Mouse (Mus musculus) neural tube, embryonic 14.5 days (tissue): ENCODE data around the gene Col4a3. TPM values are rescaled to one million over a fixed set of nuclear protein-coding genes. Genes with fewer than 3 reads are reported as not detected.

Experiments
- ATAC-seq: fragments of 200-750 bp; cut with Nextera tagmentation; 2 replicates; pipeline ENCODE4 v1.8.0; 2017; ENCODE audit warnings: low read depth, mild to moderate bottlenecking, moderate TSS enrichment, moderate library complexity
- H3K27ac ChIP-seq: fragments of 300-500 bp; sonication (generic); 2 replicates; pipeline ENCODE4 v1.5.1; 2014; ENCODE audit warnings: low read depth, mild to moderate bottlenecking, control low read depth, low read length, moderate library complexity, mixed read lengths
- H3K27me3 ChIP-seq: fragments of 300-500 bp; sonication (generic); 2 replicates; pipeline ENCODE4 v1.6.1; 2014; ENCODE audit warnings: low read length; ENCODE audit not compliant: control insufficient read depth, insufficient read depth
- H3K36me3 ChIP-seq: fragments of 300-500 bp; sonication (generic); 2 replicates; pipeline ENCODE4 v1.6.1; 2014; ENCODE audit warnings: low read length, mixed read lengths; ENCODE audit not compliant: control insufficient read depth, insufficient read depth
- H3K4me1 ChIP-seq: fragments of 300-500 bp; sonication (generic); 2 replicates; pipeline ENCODE4 v1.6.1; 2014; ENCODE audit warnings: low read length; ENCODE audit not compliant: control insufficient read depth, insufficient read depth
- H3K4me2 ChIP-seq: fragments of 300-500 bp; sonication (generic); 2 replicates; pipeline ENCODE4 v1.6.1; 2014; ENCODE audit warnings: mild to moderate bottlenecking, low read depth, low read length, control low read depth
- H3K4me3 ChIP-seq: fragments of 300-500 bp; sonication (generic); 2 replicates; pipeline ENCODE4 v1.5.1; 2014; ENCODE audit warnings: low read depth, low read length, control low read depth, mixed read lengths
- H3K9ac ChIP-seq: fragments of 300-500 bp; sonication (generic); replicated peaks from 2 replicates; pipeline ENCODE4 v1.6.1; 2014; ENCODE audit warnings: low read depth, mild to moderate bottlenecking, control low read depth, low read length, mixed read lengths
- H3K9me3 ChIP-seq: fragments of 300-500 bp; sonication (generic); 2 replicates; pipeline ENCODE4 v1.6.1; 2016; ENCODE audit warnings: low read length; ENCODE audit not compliant: control insufficient read depth
- WGBS: fragments of 180-500 bp; shearing (Covaris S2); extraction: QIAGEN DNeasy Blood & Tissue Kit; methylation state at CpG from one replicate; pipeline ENCODE4 v1.1.7; 2014; 5-methylcytosine and 5-hydroxymethylcytosine counted together
- polyA plus RNA-seq: library from polyadenylated mRNA; unstranded; fragments of >200 nt; fragmentation: Nextera tagmentation; extraction: Ambion mirVana; gene quantifications from 2 replicates; pipeline ENCODE4 v1.2.1, GENCODE M21; 2014

The Col4a3 gene
- polyA plus RNA-seq, 1 experiment from 2014 or later: 0.09 TPM

DNA sequence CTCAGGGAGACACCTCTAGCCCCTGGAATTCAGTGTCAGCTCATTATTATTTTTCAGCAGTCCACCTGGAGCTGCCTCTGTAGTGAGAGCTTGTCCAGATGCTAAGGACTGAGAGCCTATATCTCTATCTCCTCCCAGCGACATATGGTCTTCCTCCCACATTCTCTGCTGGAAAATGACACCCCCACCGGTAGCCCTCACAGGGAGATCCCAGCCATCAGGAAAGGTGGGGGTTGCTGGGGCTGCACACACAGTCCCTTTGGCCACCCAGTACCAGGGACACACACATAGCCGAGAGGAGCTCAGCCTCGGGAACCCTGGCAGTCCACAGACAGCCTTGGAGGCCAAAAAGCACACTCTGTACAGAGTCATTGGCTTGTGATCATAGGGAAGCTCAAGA is 26.5 kb upstream of the Col4a3 start:
- H3K9ac ChIP-seq: no peak overlapping the region

DNA sequence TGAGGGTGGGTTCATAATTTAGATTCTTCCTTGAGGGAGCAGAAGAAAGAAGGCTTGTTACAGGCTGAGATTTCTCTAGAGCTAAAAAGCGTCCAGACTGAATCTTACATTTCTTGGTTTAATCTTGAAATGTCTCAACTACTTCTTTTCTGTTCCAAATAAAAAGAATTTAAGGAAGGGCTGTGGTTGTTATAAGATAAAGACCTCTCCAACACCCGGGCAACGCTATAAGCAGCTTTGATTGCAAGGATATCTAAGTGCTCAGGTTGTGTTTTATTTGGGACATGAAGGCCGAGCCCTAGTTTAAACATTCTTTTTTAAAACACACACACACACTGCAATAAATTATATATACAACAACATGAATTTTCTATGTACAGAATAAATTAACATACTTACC is 17.3 kb upstream of the Col4a3 start:
- H3K27me3 ChIP-seq: no peaks in the 10 kb centered on the region
- H3K36me3 ChIP-seq: no peaks in the 10 kb centered on the region
- H3K4me1 ChIP-seq: no peaks in the 10 kb centered on the region
- H3K27ac ChIP-seq: no peak overlapping the region
- no peak overlapping the region for H3K4me2 ChIP-seq
- no peak overlapping the region for H3K9ac ChIP-seq
- WGBS: 93% methylated on average over 4 of the region's 4 CpGs
- no peak for ATAC-seq
- no peak overlapping the region for H3K4me3 ChIP-seq
- H3K9me3 ChIP-seq: no peaks in the 10 kb centered on the region

More for the DNA sequence above, 26.5 kb upstream of the Col4a3 start:
- Histone ChIP-seq H3K27ac (no peak overlapping the region), H3K4me3 (no peak overlapping the region), H3K27me3 (no peaks in the 10 kb centered on the region), H3K9me3 (no peaks in the 10 kb centered on the region), H3K36me3 (no peaks in the 10 kb centered on the region), H3K4me1 (no peaks in the 10 kb centered on the region), H3K4me2 (no peak overlapping the region)
- 77% methylated on average over 4 of the region's 4 CpGs for WGBS
- no peak for ATAC-seq

DNA sequence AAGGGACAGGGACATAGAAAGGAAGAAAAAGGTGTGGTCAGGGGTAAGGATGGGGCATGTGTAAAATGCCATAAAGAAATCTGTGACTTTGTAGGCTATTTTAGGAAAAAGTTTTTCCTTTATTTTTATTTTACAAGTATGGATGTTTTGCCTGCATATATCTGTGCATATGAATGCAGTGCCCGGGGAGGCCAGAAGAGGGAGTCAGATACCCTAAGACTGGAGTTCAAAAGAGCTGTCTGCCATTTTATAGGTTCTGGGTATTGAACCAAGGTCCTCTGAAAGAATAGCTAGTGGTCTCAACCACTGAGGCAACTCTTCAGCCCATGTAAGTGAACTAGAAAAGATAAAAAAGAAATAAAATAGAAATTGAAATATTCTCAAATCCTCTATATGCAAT is 15.0 kb upstream of the Col4a3 start:
- Histone ChIP-seq H3K27ac (no peak overlapping the region), H3K4me1 (no peaks in the 10 kb centered on the region), H3K27me3 (no peaks in the 10 kb centered on the region), H3K4me3 (no peak overlapping the region), H3K9ac (no peak overlapping the region), H3K36me3 (no peaks in the 10 kb centered on the region), H3K4me2 (no peak overlapping the region), H3K9me3 (no peaks in the 10 kb centered on the region)
- ATAC-seq: no peak
- WGBS: 79% methylated on average over 1 of the region's 1 CpGs

DNA sequence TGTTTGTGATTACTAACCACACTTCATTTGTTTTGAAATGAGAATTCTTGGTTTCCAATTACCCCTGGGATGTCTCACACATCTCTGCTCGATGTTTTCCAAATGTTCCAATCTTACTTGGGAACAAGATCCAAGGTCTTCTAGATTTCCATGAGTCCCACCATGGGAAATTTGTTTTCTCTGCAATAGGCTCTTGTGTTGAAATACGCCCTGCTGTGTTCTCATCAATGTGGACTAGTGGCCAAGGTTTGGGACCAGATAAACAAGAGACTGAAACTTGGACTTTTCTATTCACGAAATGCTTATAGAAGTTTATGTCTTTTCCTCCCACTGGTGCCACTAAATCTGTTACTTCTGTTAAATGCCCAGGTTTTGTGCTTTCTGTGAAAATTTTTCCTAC is 11.0 kb upstream of the Col4a3 start:
- H3K36me3 ChIP-seq: no peaks in the 10 kb centered on the region
- H3K27me3 ChIP-seq: no peaks in the 10 kb centered on the region
- no peak overlapping the region for H3K4me2 ChIP-seq
- no peak for ATAC-seq
- no peak overlapping the region for H3K27ac ChIP-seq
- no peak overlapping the region for H3K4me3 ChIP-seq
- whole genome bisulfite sequencing: 91% methylated on average over 3 of the region's 3 CpGs
- no peak overlapping the region for H3K9ac ChIP-seq
- no peaks in the 10 kb centered on the region for H3K9me3 ChIP-seq
- H3K4me1 ChIP-seq: no peaks in the 10 kb centered on the region

DNA sequence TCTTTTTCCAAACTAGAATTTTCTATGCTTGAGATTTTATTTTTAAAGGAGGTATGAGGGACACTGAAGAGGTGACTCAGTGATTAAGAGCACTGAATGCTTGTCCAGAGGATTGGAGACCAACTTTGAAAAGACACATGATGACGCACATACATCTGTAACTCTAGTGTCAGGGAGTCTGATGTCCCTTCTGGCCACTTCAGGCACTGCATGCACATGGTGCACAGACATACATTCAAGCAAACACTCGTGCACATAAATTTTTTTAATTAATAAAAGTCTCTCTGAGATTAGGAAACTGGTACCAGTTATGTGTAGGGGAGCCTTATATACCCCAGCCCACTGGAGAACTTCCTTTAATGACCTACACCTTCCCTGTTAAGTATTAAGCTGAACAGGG is 10.5 kb upstream of the Col4a3 start:
- no peak overlapping the region for H3K4me2 ChIP-seq
- H3K4me3 ChIP-seq: no peak overlapping the region
- H3K36me3 ChIP-seq: no peaks in the 10 kb centered on the region
- H3K27ac ChIP-seq: no peak overlapping the region
- H3K4me1 ChIP-seq: no peaks in the 10 kb centered on the region
- no peak overlapping the region for H3K9ac ChIP-seq
- WGBS: 80% methylated on average over 2 of the region's 2 CpGs
- no peaks in the 10 kb centered on the region for H3K9me3 ChIP-seq
- H3K27me3 ChIP-seq: no peaks in the 10 kb centered on the region
- no peak for ATAC-seq

DNA sequence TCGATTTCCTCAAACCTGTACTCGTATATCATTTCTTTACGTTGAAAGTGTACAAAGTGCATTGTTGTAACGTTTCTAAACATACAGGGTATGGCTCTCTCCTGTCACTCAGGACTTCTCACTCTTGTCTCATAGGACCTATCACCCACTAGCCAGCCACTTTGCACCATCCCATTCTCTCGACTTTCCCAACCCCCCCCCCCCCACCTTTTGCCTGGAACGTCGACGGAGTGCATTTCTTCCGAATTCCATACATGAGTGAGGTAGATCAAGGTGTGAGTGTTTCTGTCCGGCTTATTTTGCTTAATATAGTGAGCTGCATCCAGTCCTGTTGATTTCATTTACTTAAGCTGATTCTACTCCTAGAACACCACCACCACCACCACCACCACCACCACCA is 9.4 kb upstream of the Col4a3 start:
- no peaks in the 10 kb centered on the region for H3K36me3 ChIP-seq
- no peak for ATAC-seq
- no peak overlapping the region for H3K4me3 ChIP-seq
- no peaks in the 10 kb centered on the region for H3K4me1 ChIP-seq
- no peak overlapping the region for H3K27ac ChIP-seq
- H3K9me3 ChIP-seq: no peaks in the 10 kb centered on the region
- no peaks in the 10 kb centered on the region for H3K27me3 ChIP-seq
- H3K9ac ChIP-seq: no peak overlapping the region
- 93% methylated on average over 10 of the region's 10 CpGs for WGBS
- H3K4me2 ChIP-seq: no peak overlapping the region

- Histone ChIP-seq H3K36me3 (no peaks in the 10 kb centered on the region), H3K27ac (no peak overlapping the region), H3K4me1 (no peaks in the 10 kb centered on the region), H3K9me3 (no peaks in the 10 kb centered on the region), H3K9ac (no peak overlapping the region), H3K27me3 (no peaks in the 10 kb centered on the region), H3K4me3 (no peak overlapping the region), H3K4me2 (no peak overlapping the region)
- no peak for ATAC-seq
- WGBS: 82% methylated on average over 3 of the region's 3 CpGs
These were observed 8.8 kb upstream of the Col4a3 start for GRCm38 (mm10) chr1:82577915-82578314.

DNA sequence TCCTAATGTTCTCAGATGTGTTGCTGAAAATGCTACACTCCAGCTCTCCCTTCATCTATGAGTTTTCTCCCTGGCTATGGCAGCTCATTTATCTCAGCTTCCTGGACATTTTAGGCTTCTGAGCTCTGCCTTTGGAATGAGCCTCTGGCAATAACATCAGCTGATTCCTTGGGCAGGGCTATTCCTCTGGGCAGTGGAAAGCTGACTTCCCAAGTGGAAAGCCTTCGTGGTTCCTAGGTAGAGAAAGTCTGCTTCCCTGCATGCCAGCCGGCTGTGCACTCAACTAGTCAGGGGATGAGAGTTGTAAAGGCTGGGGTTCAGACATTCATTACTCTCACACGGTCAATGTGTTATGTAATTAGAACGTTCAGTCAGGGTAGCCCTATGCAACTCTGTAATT is 8.4 kb upstream of the Col4a3 start:
- WGBS: 80% methylated on average over 4 of the region's 4 CpGs
- Histone ChIP-seq H3K9ac (no peak overlapping the region), H3K36me3 (no peaks in the 10 kb centered on the region), H3K9me3 (no peaks in the 10 kb centered on the region), H3K27me3 (no peaks in the 10 kb centered on the region), H3K27ac (no peak overlapping the region), H3K4me2 (no peak overlapping the region), H3K4me1 (no peaks in the 10 kb centered on the region), H3K4me3 (no peak overlapping the region)
- ATAC-seq: no peak

- H3K27ac ChIP-seq: no peak overlapping the region
- no peak overlapping the region for H3K4me2 ChIP-seq
- no peaks in the 10 kb centered on the region for H3K9me3 ChIP-seq
- H3K27me3 ChIP-seq: peaks cover 7% of the 10 kb centered on the region; the same call in 1 of the 2 replicates
- peak overlapping the region; percentile 37; the same call in 1 of the 2 replicates for H3K9ac ChIP-seq
- peaks cover 6% of the 10 kb centered on the region; the same call in 1 of the 2 replicates for H3K4me1 ChIP-seq
- WGBS: 70% methylated on average over 7 of the region's 7 CpGs
- 0 out of 2 replicates have a peak overlapping the region, but pooled peaks have one; percentile 9 for H3K4me3 ChIP-seq
- H3K36me3 ChIP-seq: no peaks in the 10 kb centered on the region
- no peak for ATAC-seq
These were observed 740 bp upstream of the Col4a3 start for GRCm38 (mm10) chr1:82585981-82586380.

DNA sequence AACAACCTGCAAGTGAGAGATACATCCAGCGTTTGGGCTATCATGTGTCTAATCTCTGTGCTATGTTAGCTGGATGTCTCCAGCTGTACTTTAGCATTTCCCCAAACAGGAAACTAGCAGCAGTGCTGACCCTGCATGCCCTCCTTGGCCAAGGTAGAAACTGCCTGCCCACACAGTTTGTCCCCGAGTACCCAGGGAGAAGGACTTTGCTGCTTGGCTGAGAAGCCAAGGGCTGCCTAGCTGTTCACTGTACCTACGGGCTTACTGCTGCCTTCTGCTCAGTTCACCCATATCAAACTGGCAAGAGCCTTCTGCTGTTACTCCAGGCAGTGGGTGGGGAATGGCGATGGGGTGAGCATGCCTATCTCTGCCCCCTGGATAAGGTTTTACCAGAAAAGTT is 3.5 kb downstream of the Col4a3 start:
- no peak overlapping the region for H3K4me3 ChIP-seq
- H3K27ac ChIP-seq: no peak overlapping the region
- 82% methylated on average over 4 of the region's 4 CpGs for WGBS
- no peaks in the 10 kb centered on the region for H3K9me3 ChIP-seq
- peaks cover 7% of the 10 kb centered on the region; the same call in 1 of the 2 replicates for H3K27me3 ChIP-seq
- H3K4me2 ChIP-seq: no peak overlapping the region
- peaks cover 6% of the 10 kb centered on the region; the same call in 1 of the 2 replicates for H3K4me1 ChIP-seq
- H3K9ac ChIP-seq: no peak overlapping the region
- no peaks in the 10 kb centered on the region for H3K36me3 ChIP-seq
- ATAC-seq: no peak
